Mouse (Mus musculus): ENCODE results near the gene Nr4a2. TPM values are rescaled to one million over a fixed set of nuclear protein-coding genes. Genes with fewer than 3 reads are reported as not detected.

Nr4a2 gene
- polyA plus RNA-seq, 1 experiment from 2014 or later = 6.4 TPM

DNA sequence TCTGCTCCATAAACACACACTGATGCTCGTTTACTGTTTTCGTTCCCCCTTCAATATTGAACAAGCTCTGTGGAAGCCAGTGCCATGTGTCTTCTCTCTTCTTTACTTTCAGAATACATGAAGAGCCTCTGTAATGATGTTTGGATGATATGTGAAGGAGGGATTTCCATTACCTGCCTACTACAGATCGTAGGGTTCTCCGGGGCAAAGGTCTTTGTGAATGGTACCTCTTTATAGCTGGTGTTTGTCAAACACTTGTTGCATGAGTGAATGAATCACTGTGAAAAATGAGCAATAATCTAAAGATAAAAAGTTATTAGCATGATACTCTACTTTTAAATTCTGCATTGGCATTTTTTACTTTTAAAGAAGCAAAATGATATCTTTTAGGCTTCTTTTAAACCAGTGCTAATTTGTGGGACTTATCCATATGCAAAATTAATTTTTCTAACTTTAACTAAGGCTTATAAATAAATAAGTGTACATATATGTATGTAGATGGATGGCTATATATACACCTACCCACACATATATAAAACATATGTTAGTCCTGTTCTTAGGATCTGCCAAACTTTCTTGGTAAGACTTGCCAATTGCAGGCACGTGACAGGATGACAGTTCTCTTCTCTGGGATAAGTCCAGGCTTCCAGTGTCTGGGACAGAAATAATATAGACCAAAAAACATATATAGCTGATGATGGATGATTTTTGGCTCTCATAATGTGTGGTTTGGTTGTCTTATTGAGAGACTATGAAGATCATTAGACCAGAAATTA is 22.0 kb upstream of the Nr4a2 start:
- Histone ChIP-seq H3K9me3 (ENCODE audit: control insufficient read depth, low read length) (no peaks in the 10 kb centered on the region), H3K36me3 (ENCODE audit: control insufficient read depth, insufficient read depth, low read length) (no peaks in the 10 kb centered on the region), H3K4me1 (replicated peaks; ENCODE audit: control insufficient read depth, insufficient read depth) (no peaks in the 10 kb centered on the region), H3K27ac (replicated peaks) (no peak overlapping the region), H3K4me3 (ENCODE audit: low read depth, low read length) (no peak overlapping the region), H3K4me2 (replicated peaks; ENCODE audit: low read depth) (no peak overlapping the region), H3K9ac (ENCODE audit: low read length) (no peak overlapping the region), H3K27me3 (ENCODE audit: control insufficient read depth, insufficient read depth, low read length) (no peaks in the 10 kb centered on the region)
- TF ChIP-seq EP300 (optimal IDR thresholded peaks at IDR 0.05) (no peak), CTCF (IDR thresholded peaks at IDR 0.05; ENCODE audit: low read depth) (no peak)
- DNase-seq (ENCODE audit: low spot score) = no peak
- ATAC-seq (ENCODE audit: low FRiP score, low TSS enrichment) = no peak
- 81% methylated on average over 5 of the region's 5 CpGs for WGBS

DNA sequence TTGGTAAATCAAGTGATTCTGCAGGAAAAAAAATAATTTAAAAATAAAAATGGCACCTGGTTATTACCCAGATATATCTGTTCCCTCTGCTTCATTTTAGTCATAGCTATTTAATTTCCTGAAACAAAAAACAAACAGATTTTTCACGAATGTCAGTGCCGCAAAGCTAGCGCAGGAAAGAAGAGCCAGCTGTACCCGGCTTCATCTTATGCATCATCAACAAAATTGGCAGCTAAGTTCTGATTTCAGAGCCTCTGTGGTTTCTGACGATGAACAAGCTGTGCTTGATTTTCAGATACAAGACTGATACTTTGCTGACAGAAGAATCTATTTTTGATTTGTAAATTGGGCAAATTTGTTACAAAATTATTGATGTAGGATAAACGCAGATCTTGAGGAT is 14.8 kb upstream of the Nr4a2 start:
- no peaks in the 10 kb centered on the region for H3K27me3 ChIP-seq (ENCODE audit: control insufficient read depth, insufficient read depth, low read length)
- H3K4me2 ChIP-seq (replicated peaks; ENCODE audit: low read depth) = no peak overlapping the region
- H3K4me3 ChIP-seq (ENCODE audit: low read depth, low read length) = no peak overlapping the region
- H3K4me1 ChIP-seq (replicated peaks; ENCODE audit: control insufficient read depth, insufficient read depth) = no peaks in the 10 kb centered on the region
- DNase-seq (ENCODE audit: low spot score) (no peak), ATAC-seq (ENCODE audit: low FRiP score, low TSS enrichment) (no peak)
- no peaks in the 10 kb centered on the region for H3K9me3 ChIP-seq (ENCODE audit: control insufficient read depth, low read length)
- TF ChIP-seq CTCF (IDR thresholded peaks at IDR 0.05; ENCODE audit: low read depth) (no peak), EP300 (optimal IDR thresholded peaks at IDR 0.05) (no peak)
- H3K27ac ChIP-seq (replicated peaks) = no peak overlapping the region
- 86% methylated on average over 6 of the region's 6 CpGs for WGBS
- H3K36me3 ChIP-seq (ENCODE audit: control insufficient read depth, insufficient read depth, low read length) = no peaks in the 10 kb centered on the region
- H3K9ac ChIP-seq (ENCODE audit: low read length) = no peak overlapping the region

DNA sequence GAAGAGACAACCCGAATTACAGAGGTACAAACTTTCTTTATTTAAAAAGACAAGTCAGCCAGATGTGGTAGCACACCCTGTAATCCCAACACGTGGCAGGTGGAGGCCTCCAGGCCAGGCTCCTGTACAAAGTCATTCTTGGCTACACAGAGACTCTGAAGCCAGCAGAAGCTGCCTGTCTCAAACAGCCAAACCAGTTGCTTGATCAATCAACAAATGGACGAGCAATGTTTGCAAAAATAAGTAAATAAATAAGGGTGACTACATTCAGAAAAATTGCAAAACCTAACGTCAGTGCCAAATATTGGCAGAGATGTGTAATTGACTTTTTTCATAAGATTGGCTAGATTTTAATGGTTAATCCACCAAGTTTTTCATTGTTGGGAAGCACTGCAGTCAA is 3.7 kb upstream of the Nr4a2 start:
- no peak overlapping the region for H3K9ac ChIP-seq (ENCODE audit: low read length)
- H3K9me3 ChIP-seq (ENCODE audit: control insufficient read depth, low read length) = no peaks in the 10 kb centered on the region
- H3K36me3 ChIP-seq (ENCODE audit: control insufficient read depth, insufficient read depth, low read length) = no peaks in the 10 kb centered on the region
- no peaks in the 10 kb centered on the region for H3K4me1 ChIP-seq (replicated peaks; ENCODE audit: control insufficient read depth, insufficient read depth)
- TF ChIP-seq CTCF (IDR thresholded peaks at IDR 0.05; ENCODE audit: low read depth) (no peak), EP300 (optimal IDR thresholded peaks at IDR 0.05) (no peak)
- no peaks in the 10 kb centered on the region for H3K27me3 ChIP-seq (ENCODE audit: control insufficient read depth, insufficient read depth, low read length)
- ATAC-seq (ENCODE audit: low FRiP score, low TSS enrichment) (no peak), DNase-seq (ENCODE audit: low spot score) (no peak)
- no peak overlapping the region for H3K27ac ChIP-seq (replicated peaks)
- WGBS = 54% methylated on average over 4 of the region's 4 CpGs
- H3K4me2 ChIP-seq (replicated peaks; ENCODE audit: low read depth) = no peak overlapping the region
- H3K4me3 ChIP-seq (ENCODE audit: low read depth, low read length) = no peak overlapping the region

DNA sequence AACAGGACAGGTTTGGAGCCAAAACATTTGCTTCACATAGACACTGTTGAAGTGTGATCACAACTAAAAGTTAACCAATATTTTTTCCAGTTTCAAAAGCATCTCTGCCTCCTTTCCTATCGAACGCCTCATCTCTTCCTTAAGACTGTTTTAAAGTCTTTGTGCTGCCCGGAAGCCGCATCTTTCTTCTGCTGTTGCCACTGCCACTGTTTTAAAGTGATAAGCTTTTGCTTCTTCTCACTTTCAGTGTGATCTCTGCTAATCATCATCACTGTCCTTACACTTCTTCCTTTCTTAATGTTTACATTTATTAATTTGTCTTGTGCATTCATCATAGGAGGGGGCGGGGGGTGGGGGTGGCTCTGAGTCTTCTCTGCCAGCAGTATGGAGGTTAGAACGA is 2.1 kb upstream of the Nr4a2 start:
- Histone ChIP-seq H3K4me1 (replicated peaks; ENCODE audit: control insufficient read depth, insufficient read depth) (no peaks in the 10 kb centered on the region), H3K4me2 (replicated peaks; ENCODE audit: low read depth) (no peak overlapping the region), H3K9me3 (ENCODE audit: control insufficient read depth, low read length) (no peaks in the 10 kb centered on the region), H3K27me3 (ENCODE audit: control insufficient read depth, insufficient read depth, low read length) (no peaks in the 10 kb centered on the region), H3K4me3 (ENCODE audit: low read depth, low read length) (no peak overlapping the region), H3K36me3 (ENCODE audit: control insufficient read depth, insufficient read depth, low read length) (no peaks in the 10 kb centered on the region), H3K9ac (ENCODE audit: low read length) (no peak overlapping the region), H3K27ac (replicated peaks) (no peak overlapping the region)
- ATAC-seq (ENCODE audit: low FRiP score, low TSS enrichment) (no peak), DNase-seq (ENCODE audit: low spot score) (no peak)
- 78% methylated on average over 6 of the region's 6 CpGs for WGBS
- TF ChIP-seq CTCF (IDR thresholded peaks at IDR 0.05; ENCODE audit: low read depth) = no peak
- TF ChIP-seq EP300 (optimal IDR thresholded peaks at IDR 0.05) = no peak

DNA sequence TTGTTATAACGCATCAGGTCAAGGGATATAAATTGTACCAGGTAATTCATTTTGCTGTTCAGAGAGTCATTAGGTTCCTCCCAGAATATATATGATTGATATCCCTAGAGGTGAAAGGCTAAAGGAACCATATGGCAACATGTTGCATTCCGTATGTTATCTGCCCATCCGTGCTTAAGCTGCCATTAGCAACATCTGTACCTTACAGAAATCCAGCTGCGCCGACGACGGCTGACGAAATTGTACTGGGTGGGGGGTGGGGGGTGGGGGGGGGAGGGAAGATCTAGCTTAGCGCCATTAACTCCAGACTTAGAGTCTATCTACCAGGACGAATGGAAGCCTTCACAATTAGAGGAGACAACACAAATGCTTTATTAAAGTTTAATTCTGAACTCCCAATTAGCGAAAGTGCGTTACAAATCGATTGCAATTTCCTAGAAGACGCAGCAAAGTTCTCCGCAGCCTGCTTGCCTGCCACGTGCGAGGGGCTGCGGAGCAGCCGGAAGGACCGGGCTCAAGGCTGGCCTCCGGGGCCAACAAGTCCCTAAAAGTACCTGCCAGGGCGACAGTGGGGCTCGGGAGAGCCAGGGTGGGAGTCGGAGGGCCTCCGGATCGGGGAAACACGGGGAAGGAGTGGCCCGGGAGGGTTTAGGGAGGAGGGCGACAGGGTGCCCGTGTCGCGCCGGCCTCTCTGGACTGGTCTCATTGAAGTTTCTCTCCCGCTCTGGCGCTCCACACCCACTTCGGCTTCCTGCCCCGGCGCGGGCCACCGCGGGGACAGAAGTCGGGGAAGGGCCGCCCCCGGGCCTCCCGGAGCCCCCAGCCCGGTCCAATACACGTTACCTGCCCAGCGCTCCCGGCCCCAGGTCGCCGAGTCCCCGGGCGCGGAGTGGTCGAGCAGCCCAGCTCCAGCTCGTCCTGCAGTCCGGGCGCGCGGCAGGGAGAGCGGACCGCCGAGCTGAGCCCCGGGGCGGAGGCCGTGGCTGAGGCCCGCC is 520 bp downstream of the Nr4a2 start:
- Histone ChIP-seq H3K9me3 (ENCODE audit: control insufficient read depth, low read length) (no peaks in the 10 kb centered on the region), H3K27ac (replicated peaks) (peak overlapping the region; percentile 96), H3K4me3 (ENCODE audit: low read depth, low read length) (peak overlapping the region; percentile 96), H3K9ac (ENCODE audit: low read length) (peak overlapping the region; percentile 97), H3K4me2 (replicated peaks; ENCODE audit: low read depth) (peak overlapping the region; percentile 85), H3K27me3 (ENCODE audit: control insufficient read depth, insufficient read depth, low read length) (no peaks in the 10 kb centered on the region), H3K4me1 (replicated peaks; ENCODE audit: control insufficient read depth, insufficient read depth) (no peaks in the 10 kb centered on the region), H3K36me3 (ENCODE audit: control insufficient read depth, insufficient read depth, low read length) (no peaks in the 10 kb centered on the region)
- under 1% methylated on average over 41 of the region's 67 CpGs for WGBS
- no peak for TF ChIP-seq EP300 (optimal IDR thresholded peaks at IDR 0.05)
- TF ChIP-seq CTCF (IDR thresholded peaks at IDR 0.05; ENCODE audit: low read depth) = no peak
- peak; percentile 82 for ATAC-seq (ENCODE audit: low FRiP score, low TSS enrichment)
- DNase-seq (ENCODE audit: low spot score) = peak; percentile 76

Data from stomach, postnatal 0 days (tissue).